Mouse (Mus musculus): ENCODE data around the gene Ccer1. TPM values are rescaled to one million over a fixed set of nuclear protein-coding genes. Genes with fewer than 3 reads are reported as not detected.
A peak's percentile ranks its signal among the peaks of the same experiment; 100 is the strongest.

Gene Ccer1
- polyA plus RNA-seq (2014; fragmentation: Nextera tagmentation; extraction: Ambion mirVana), result not detected in 2 replicates

DNA sequence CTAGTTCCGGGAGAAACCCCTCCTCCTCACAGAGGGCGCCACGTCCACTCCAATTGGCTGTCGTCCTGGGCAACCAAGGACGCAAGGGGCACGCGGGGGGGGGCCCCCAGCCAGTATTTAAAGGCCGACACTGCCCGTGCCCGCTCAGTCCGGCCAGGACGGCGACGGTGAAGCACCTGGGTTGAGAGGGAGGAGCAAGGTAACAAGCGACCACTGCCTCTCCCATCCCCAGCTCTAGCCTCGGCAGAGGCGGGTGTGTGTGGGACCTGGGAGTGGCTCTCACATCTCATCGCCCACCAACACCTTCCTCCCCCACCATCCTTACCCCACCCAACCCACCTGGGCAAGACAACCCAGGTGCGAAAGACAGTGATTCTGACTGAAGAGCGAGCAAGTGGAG is at the start of gene Ccer1:
Gene Ccer1, plus strand, starts transcription at position 147 of the 400 bp plus-strand sequence.
- Histone ChIP-seq H3K9me3 (ENCODE audit: control insufficient read depth, low read length) (no peaks in the 10 kb centered on the region), H3K4me2 (ENCODE audit: low read depth, severe bottlenecking) (no peak within 1 kb of the TSS), H3K4me1 (ENCODE audit: control insufficient read depth, insufficient read depth, low read length) (no peaks in the 10 kb centered on the region), H3K36me3 (ENCODE audit: control insufficient read depth, insufficient read depth, low read length) (no peaks in the 10 kb centered on the region), H3K4me3 (ENCODE audit: low read depth, low read length) (no peak within 1 kb of the TSS), H3K27me3 (ENCODE audit: control insufficient read depth, insufficient read depth, low read length) (no peaks in the 10 kb centered on the region), H3K9ac (ENCODE audit: low read length) (no peak within 1 kb of the TSS), H3K27ac (replicated peaks; ENCODE audit: low read depth, low read length) (no peak within 1 kb of the TSS)
- ATAC-seq (ENCODE audit: insufficient number of reproducible peaks, low FRiP score, low TSS enrichment, low read depth), result no peak
- 72% methylated on average over 20 of the region's 20 CpGs for WGBS
- DNase-seq (ENCODE audit: low spot score), result no peak

DNA sequence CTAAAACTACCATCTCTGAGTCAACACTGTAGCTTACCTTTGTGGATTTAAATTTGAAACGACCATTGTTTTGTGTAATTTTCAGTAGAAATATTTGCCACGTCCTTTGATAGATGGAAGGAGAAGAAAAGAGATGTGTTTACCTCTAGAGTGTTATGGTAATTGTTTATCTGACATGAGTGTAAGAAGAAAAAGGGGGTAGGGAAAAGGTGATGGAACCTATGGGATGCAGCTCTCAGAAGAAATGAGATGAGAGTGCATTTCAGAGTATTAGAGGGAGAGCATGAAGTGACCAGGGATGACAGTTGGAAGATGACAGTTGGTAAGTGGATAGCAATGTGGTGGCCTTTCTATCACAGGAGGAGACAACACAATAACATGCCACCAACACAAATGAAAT is 49.1 kb upstream of the Ccer1 start, which contains the start of gene Epyc:
Gene Epyc, plus strand, starts transcription at position 301 of the 400 bp plus-strand sequence.
- no peak for DNase-seq (ENCODE audit: low spot score)
- no peaks in the 10 kb centered on the region for H3K4me1 ChIP-seq (ENCODE audit: control insufficient read depth, insufficient read depth, low read length)
- no peak within 1 kb of the TSS for H3K4me3 ChIP-seq (ENCODE audit: low read depth, low read length)
- no peaks in the 10 kb centered on the region for H3K27me3 ChIP-seq (ENCODE audit: control insufficient read depth, insufficient read depth, low read length)
- H3K9ac ChIP-seq (ENCODE audit: low read length), result no peak within 1 kb of the TSS
- no peak within 1 kb of the TSS for H3K4me2 ChIP-seq (ENCODE audit: low read depth, severe bottlenecking)
- H3K9me3 ChIP-seq (ENCODE audit: control insufficient read depth, low read length), result no peaks in the 10 kb centered on the region
- whole genome bisulfite sequencing, result 81% methylated on average over 2 of the region's 2 CpGs
- no peak for ATAC-seq (ENCODE audit: insufficient number of reproducible peaks, low FRiP score, low TSS enrichment, low read depth)
- H3K36me3 ChIP-seq (ENCODE audit: control insufficient read depth, insufficient read depth, low read length), result no peaks in the 10 kb centered on the region
- no peak within 1 kb of the TSS for H3K27ac ChIP-seq (replicated peaks; ENCODE audit: low read depth, low read length)

DNA sequence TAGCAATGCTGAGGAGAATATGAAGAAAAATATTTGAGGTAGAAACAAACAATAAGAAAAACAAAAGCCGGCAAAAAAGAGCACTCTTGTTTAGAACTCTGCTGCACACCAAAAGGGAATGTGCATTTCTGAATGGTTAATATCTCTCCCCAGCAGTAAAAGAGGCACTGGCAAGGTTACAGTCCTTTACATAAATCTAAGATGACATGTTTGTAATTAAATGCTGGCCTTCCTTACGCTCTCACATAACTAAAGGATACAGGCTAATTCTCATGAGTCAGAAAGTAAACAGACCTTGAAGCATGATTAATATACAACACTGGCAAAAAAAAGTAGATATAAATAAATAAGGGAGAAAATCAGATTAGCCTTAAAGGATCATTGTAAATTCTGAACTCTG is 42.5 kb upstream of the Ccer1 start:
- ATAC-seq (ENCODE audit: insufficient number of reproducible peaks, low FRiP score, low TSS enrichment, low read depth) (0 out of 2 replicates have a peak, but pooled peaks have one; percentile 60), DNase-seq (ENCODE audit: low spot score) (no peak)
- Histone ChIP-seq H3K27me3 (ENCODE audit: control insufficient read depth, insufficient read depth, low read length) (no peaks in the 10 kb centered on the region), H3K4me2 (ENCODE audit: low read depth, severe bottlenecking) (no peak overlapping the region), H3K9ac (ENCODE audit: low read length) (no peak overlapping the region), H3K4me1 (ENCODE audit: control insufficient read depth, insufficient read depth, low read length) (no peaks in the 10 kb centered on the region), H3K27ac (replicated peaks; ENCODE audit: low read depth, low read length) (no peak overlapping the region), H3K36me3 (ENCODE audit: control insufficient read depth, insufficient read depth, low read length) (no peaks in the 10 kb centered on the region), H3K4me3 (ENCODE audit: low read depth, low read length) (no peak overlapping the region), H3K9me3 (ENCODE audit: control insufficient read depth, low read length) (no peaks in the 10 kb centered on the region)
- 44% methylated on average over 2 of the region's 2 CpGs for WGBS

DNA sequence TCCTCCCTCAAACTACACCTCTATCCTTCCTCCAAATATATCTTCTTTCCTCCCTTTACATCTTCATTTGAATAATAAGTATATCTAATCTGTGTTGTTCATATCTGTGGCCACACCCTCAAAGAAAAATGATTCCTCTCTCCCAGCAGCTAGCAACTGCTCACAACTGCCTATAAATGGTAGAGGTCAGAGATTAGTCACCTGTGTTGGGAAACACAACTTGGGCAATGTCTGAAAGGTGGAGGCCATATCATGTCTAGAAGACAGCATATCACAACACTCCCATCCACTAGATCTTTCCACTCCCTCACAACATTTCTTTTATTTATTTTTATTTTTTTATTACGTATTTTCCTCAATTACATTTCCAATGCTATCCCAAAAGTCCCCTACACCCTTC is 33.4 kb upstream of the Ccer1 start:
- Histone ChIP-seq H3K36me3 (ENCODE audit: control insufficient read depth, insufficient read depth, low read length) (no peaks in the 10 kb centered on the region), H3K4me1 (ENCODE audit: control insufficient read depth, insufficient read depth, low read length) (no peaks in the 10 kb centered on the region), H3K9ac (ENCODE audit: low read length) (no peak overlapping the region), H3K4me3 (ENCODE audit: low read depth, low read length) (no peak overlapping the region), H3K27me3 (ENCODE audit: control insufficient read depth, insufficient read depth, low read length) (no peaks in the 10 kb centered on the region), H3K4me2 (ENCODE audit: low read depth, severe bottlenecking) (no peak overlapping the region), H3K9me3 (ENCODE audit: control insufficient read depth, low read length) (no peaks in the 10 kb centered on the region), H3K27ac (replicated peaks; ENCODE audit: low read depth, low read length) (no peak overlapping the region)
- DNase-seq (ENCODE audit: low spot score) (no peak), ATAC-seq (ENCODE audit: insufficient number of reproducible peaks, low FRiP score, low TSS enrichment, low read depth) (no peak)
- WGBS, result 86% methylated on average over 1 of the region's 1 CpGs

DNA sequence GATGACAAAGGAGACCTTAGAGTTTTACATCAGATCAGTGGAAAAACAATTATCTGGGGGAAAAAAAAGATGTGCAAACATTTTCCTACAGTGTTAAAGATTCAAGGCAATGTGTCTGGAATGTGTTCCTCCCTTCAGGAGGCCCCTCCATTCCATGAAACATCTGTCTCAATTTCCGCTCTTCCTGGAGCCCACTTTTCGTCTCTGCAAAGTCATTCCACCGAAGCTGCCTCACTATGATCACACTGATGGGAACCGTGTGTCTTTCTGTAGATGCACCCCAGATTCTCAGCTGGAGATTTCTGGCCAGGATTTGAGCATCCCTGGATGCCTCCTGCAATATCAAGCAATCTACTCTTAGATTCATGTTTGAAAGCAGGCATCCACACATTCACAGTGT is 24.2 kb upstream of the Ccer1 start:
- no peak for DNase-seq (ENCODE audit: low spot score)
- Histone ChIP-seq H3K36me3 (ENCODE audit: control insufficient read depth, insufficient read depth, low read length) (no peaks in the 10 kb centered on the region), H3K4me3 (ENCODE audit: low read depth, low read length) (no peak overlapping the region), H3K27ac (replicated peaks; ENCODE audit: low read depth, low read length) (no peak overlapping the region), H3K4me1 (ENCODE audit: control insufficient read depth, insufficient read depth, low read length) (no peaks in the 10 kb centered on the region), H3K27me3 (ENCODE audit: control insufficient read depth, insufficient read depth, low read length) (no peaks in the 10 kb centered on the region), H3K4me2 (ENCODE audit: low read depth, severe bottlenecking) (no peak overlapping the region), H3K9me3 (ENCODE audit: control insufficient read depth, low read length) (no peaks in the 10 kb centered on the region), H3K9ac (ENCODE audit: low read length) (no peak overlapping the region)
- peak; percentile 44; the same call in 1 of the 2 replicates for ATAC-seq (ENCODE audit: insufficient number of reproducible peaks, low FRiP score, low TSS enrichment, low read depth)
- 63% methylated on average over 4 of the region's 4 CpGs for WGBS

DNA sequence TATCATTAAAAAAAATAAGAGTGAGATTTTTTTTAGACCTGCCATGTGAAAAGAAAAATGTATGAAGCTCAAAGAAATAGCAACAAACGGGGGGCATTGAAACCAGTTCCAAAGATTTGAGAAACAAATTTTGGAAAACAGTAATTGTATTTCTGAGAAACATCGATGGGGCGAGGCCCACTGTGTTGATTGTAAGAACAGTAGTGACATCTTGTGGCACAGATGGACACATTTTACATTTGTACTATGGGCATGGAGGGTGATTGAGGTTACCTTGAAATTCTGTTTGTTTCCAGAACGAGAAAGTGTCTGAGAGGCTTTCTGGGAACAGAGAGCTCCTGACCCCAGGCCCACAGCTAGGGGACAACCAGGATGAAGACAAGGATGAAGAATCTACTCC is 22.7 kb upstream of the Ccer1 start:
- DNase-seq (ENCODE audit: low spot score), result no peak
- WGBS, result 79% methylated on average over 4 of the region's 4 CpGs
- ATAC-seq (ENCODE audit: insufficient number of reproducible peaks, low FRiP score, low TSS enrichment, low read depth), result no peak

DNA sequence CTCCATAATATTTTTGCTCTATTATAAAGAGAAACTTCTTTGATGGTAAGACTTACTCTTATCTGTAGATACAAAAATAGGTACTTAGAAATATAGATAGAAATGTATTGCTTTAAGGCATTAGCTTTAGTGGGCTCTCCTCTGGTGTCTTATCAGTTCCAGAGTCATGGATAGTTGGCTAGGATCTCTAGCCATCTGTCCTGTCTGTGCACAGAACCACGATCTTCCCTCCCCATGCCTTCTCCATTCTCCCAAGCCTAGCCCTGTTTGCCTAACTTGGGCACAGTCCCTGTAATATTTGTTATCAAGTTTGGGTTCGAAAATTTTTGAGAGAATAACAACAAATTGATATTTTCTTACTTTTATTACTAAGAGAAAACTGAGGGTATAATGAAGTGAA is 19.6 kb upstream of the Ccer1 start:
- 81% methylated on average over 2 of the region's 2 CpGs for WGBS
- no peak overlapping the region for H3K4me2 ChIP-seq (ENCODE audit: low read depth, severe bottlenecking)
- H3K36me3 ChIP-seq (ENCODE audit: control insufficient read depth, insufficient read depth, low read length), result no peaks in the 10 kb centered on the region
- H3K27me3 ChIP-seq (ENCODE audit: control insufficient read depth, insufficient read depth, low read length), result no peaks in the 10 kb centered on the region
- H3K4me1 ChIP-seq (ENCODE audit: control insufficient read depth, insufficient read depth, low read length), result no peaks in the 10 kb centered on the region
- no peak for ATAC-seq (ENCODE audit: insufficient number of reproducible peaks, low FRiP score, low TSS enrichment, low read depth)
- H3K4me3 ChIP-seq (ENCODE audit: low read depth, low read length), result no peak overlapping the region
- DNase-seq (ENCODE audit: low spot score), result no peak
- no peaks in the 10 kb centered on the region for H3K9me3 ChIP-seq (ENCODE audit: control insufficient read depth, low read length)
- H3K27ac ChIP-seq (replicated peaks; ENCODE audit: low read depth, low read length), result no peak overlapping the region
- no peak overlapping the region for H3K9ac ChIP-seq (ENCODE audit: low read length)

More for the DNA sequence above, 22.7 kb upstream of the Ccer1 start:
- no peaks in the 10 kb centered on the region for H3K27me3 ChIP-seq (ENCODE audit: control insufficient read depth, insufficient read depth, low read length)
- H3K4me2 ChIP-seq (ENCODE audit: low read depth, severe bottlenecking), result no peak overlapping the region
- no peak overlapping the region for H3K27ac ChIP-seq (replicated peaks; ENCODE audit: low read depth, low read length)
- no peaks in the 10 kb centered on the region for H3K36me3 ChIP-seq (ENCODE audit: control insufficient read depth, insufficient read depth, low read length)
- no peak overlapping the region for H3K4me3 ChIP-seq (ENCODE audit: low read depth, low read length)
- H3K4me1 ChIP-seq (ENCODE audit: control insufficient read depth, insufficient read depth, low read length), result no peaks in the 10 kb centered on the region
- no peaks in the 10 kb centered on the region for H3K9me3 ChIP-seq (ENCODE audit: control insufficient read depth, low read length)
- no peak overlapping the region for H3K9ac ChIP-seq (ENCODE audit: low read length)

DNA sequence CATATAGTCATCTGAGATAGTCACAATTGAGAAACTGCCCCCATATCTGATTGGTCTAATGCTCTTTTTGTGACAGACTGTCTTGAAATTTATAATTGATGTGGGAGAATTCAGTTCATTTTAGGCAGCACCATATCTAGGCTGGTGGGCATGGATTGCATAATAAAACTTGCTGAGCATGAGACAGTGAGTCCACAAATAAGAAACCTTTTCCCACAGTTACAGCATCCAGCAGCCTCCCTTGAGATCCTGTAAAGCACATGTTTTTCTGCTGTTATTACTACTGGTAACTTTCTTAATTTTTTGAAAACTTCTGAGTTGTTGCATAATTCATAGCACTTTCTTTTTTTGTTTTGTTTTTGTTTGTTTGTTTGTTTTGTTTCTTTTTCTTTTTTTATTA is 9.9 kb upstream of the Ccer1 start:
- DNase-seq (ENCODE audit: low spot score), result no peak

DNA sequence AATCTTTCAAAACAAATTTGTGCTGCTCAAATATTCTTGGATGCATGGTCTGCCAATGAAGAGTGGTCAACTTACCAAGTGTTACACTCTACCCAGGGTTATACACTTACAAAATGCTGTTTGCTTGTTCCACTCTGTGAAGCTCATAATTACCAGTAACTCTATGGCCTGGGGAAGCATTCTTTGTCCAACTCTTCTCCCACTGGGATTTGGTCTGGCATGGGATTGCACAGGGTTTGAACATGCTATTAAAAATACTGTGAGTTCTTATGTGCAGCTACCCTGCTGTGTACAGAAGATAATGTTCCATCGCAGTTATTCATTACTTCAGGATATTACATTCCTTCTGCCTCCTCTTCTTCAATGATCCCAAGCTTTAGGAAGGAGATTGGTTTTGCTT is 5.7 kb upstream of the Ccer1 start:
- Histone ChIP-seq H3K4me3 (ENCODE audit: low read depth, low read length) (no peak overlapping the region), H3K36me3 (ENCODE audit: control insufficient read depth, insufficient read depth, low read length) (no peaks in the 10 kb centered on the region), H3K27me3 (ENCODE audit: control insufficient read depth, insufficient read depth, low read length) (no peaks in the 10 kb centered on the region), H3K4me2 (ENCODE audit: low read depth, severe bottlenecking) (no peak overlapping the region), H3K9me3 (ENCODE audit: control insufficient read depth, low read length) (no peaks in the 10 kb centered on the region), H3K9ac (ENCODE audit: low read length) (no peak overlapping the region), H3K27ac (replicated peaks; ENCODE audit: low read depth, low read length) (no peak overlapping the region), H3K4me1 (ENCODE audit: control insufficient read depth, insufficient read depth, low read length) (no peaks in the 10 kb centered on the region)
- 79% methylated on average over 1 of the region's 1 CpGs for WGBS
- ATAC-seq (ENCODE audit: insufficient number of reproducible peaks, low FRiP score, low TSS enrichment, low read depth) (no peak), DNase-seq (ENCODE audit: low spot score) (no peak)

More for the DNA sequence above, 9.9 kb upstream of the Ccer1 start:
- no peak for ATAC-seq (ENCODE audit: insufficient number of reproducible peaks, low FRiP score, low TSS enrichment, low read depth)
- H3K4me2 ChIP-seq (ENCODE audit: low read depth, severe bottlenecking), result no peak overlapping the region
- H3K9ac ChIP-seq (ENCODE audit: low read length), result no peak overlapping the region
- H3K36me3 ChIP-seq (ENCODE audit: control insufficient read depth, insufficient read depth, low read length), result no peaks in the 10 kb centered on the region
- H3K27me3 ChIP-seq (ENCODE audit: control insufficient read depth, insufficient read depth, low read length), result no peaks in the 10 kb centered on the region
- no peaks in the 10 kb centered on the region for H3K4me1 ChIP-seq (ENCODE audit: control insufficient read depth, insufficient read depth, low read length)
- H3K9me3 ChIP-seq (ENCODE audit: control insufficient read depth, low read length), result no peaks in the 10 kb centered on the region
- no peak overlapping the region for H3K4me3 ChIP-seq (ENCODE audit: low read depth, low read length)
- no peak overlapping the region for H3K27ac ChIP-seq (replicated peaks; ENCODE audit: low read depth, low read length)

All from limb, embryonic 11.5 days (tissue).